Mouse (Mus musculus) lung, adult 2 months (tissue): Measurements from ENCODE around the gene Aif1. TPM values are rescaled to one million over a fixed set of nuclear protein-coding genes. Genes with fewer than 3 reads are reported as not detected.

Source experiments
- DNase-seq: peaks from one replicate; pipeline ENCODE4 v3.0.0; 2022
- H3K4me1 ChIP-seq: fragments of 200-500 bp; 2 replicates; pipeline ENCODE4 v1.6.1; 2011; ENCODE audit warnings: low read length; ENCODE audit not compliant: control insufficient read depth, insufficient read depth
- H3K4me3 ChIP-seq: fragments of 200-500 bp; replicated peaks from 2 replicates; pipeline ENCODE3; 2011; ENCODE audit warnings: low read depth, mild to moderate bottlenecking, control low read depth, low read length; ENCODE audit errors: extremely low read depth
- CTCF ChIP-seq: fragments of 200-500 bp; IDR thresholded peaks from 2 replicates; pipeline ENCODE4 v1.5.1; 2011; ENCODE audit warnings: mild to moderate bottlenecking, low read length, control low read depth; ENCODE audit not compliant: insufficient read depth
- POLR2A ChIP-seq: fragments of 200-500 bp; IDR thresholded peaks from 2 replicates; pipeline ENCODE4 v1.6.1; 2011; ENCODE audit warnings: low read depth, mild to moderate bottlenecking, control low read depth, low read length, borderline replicate concordance; ENCODE audit errors: extremely low read depth
- WGBS: fragments of 180-500 bp; shearing (Covaris S2); methylation state at CpG from one replicate; pipeline ENCODE4 v1.1.7; 2018; 5-methylcytosine and 5-hydroxymethylcytosine counted together
- polyA plus RNA-seq: library from polyadenylated mRNA; depleted of rRNA; stranded (reverse); fragments of >200 nt; gene quantifications from 2 replicates; pipeline ENCODE4 v1.2.3, GENCODE M21; 2012

The Aif1 gene
- polyA plus RNA-seq, 1 experiment: 1.4 TPM

GRCm38 (mm10) chr17:35209785-35210535 is 34.1 kb upstream of the Aif1 start:
- DNase-seq: no peak
- Histone ChIP-seq H3K4me3 (no peak overlapping the region), H3K4me1 (0 out of 2 replicates have a peak, but pooled peaks cover 7% of the 10 kb centered on the region)
- TF ChIP-seq POLR2A (no peak), CTCF (no peak)
- 56% methylated on average over 12 of the region's 12 CpGs for WGBS

GRCm38 (mm10) chr17:35205380-35205769 is 29.5 kb upstream of the Aif1 start:
- TF ChIP-seq CTCF (no peak), POLR2A (no peak)
- DNase-seq: no peak
- Histone ChIP-seq H3K4me1 (0 out of 2 replicates have a peak, but pooled peaks cover 3% of the 10 kb centered on the region), H3K4me3 (no peak overlapping the region)
- WGBS: 67% methylated on average over 10 of the region's 10 CpGs

DNA sequence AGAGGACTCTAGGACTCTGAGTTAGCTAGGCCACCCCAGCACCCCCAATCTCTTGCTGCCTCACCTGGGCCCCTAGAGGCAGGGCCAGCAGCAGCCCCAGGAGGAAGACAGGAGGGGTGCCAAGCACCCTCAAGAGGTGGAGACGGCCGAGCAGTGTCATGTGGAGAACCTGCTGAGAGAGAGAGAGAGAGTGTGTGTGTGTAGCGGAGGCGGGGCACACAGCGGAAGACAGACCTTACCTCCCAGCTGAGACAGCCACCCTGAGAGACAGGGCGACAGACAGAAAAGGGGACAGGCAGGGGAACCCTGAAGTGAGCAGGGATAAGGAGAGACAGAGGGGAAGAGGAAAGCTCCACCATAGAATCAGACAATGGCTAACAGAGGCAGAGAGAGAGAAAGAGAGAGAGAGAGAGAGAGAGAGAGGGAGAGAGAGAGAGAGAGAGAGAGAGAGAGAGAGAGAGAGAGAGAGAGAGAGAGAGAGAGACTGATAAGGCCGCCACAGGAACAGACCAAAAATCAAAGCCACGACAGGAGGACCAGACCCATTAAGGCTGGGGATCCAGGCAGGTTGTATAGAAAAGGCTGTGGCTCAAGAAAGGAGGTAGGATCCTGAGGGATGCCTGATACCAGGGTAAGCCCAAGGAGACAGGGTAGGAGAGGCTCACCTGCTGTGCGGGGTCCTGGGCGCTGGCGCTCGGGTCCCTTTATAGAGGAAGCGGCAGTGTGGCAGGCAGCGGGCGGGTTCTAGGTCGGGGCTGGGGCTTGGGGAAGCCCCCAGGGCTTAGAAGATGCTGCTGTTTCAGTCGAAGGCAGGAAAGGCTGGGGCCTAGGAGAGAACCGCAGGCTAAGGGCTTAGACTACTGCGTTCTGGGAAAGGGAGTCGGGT is 28.9 kb upstream of the Aif1 start, which contains the start of gene Lta:
Gene Lta (minus strand): TSS at position 858 of the 886 bp plus-strand sequence.
- no peak for TF ChIP-seq CTCF
- no peak for DNase-seq
- H3K4me1 ChIP-seq: 0 out of 2 replicates have a peak, but pooled peaks cover 3% of the 10 kb centered on the region
- peak within 1 kb of the TSS; percentile 20 for H3K4me3 ChIP-seq
- WGBS: 57% methylated on average over 20 of the region's 20 CpGs

GRCm38 (mm10) chr17:35202442-35202841 is 26.6 kb upstream of the Aif1 start:
- no peak for TF ChIP-seq CTCF
- TF ChIP-seq POLR2A: no peak
- H3K4me1 ChIP-seq: no peaks in the 10 kb centered on the region
- H3K4me3 ChIP-seq: no peak overlapping the region
- no peak for DNase-seq
- 76% methylated on average over 4 of the region's 4 CpGs for WGBS

- H3K4me3 ChIP-seq: peak within 1 kb of the TSS; percentile 22
- DNase-seq: no peak
- TF ChIP-seq POLR2A (peak; percentile 59; the same call in 1 of the 2 replicates), CTCF (no peak)
Measured at GRCm38 (mm10) chr17:35201787-35202186, 25.9 kb upstream of the Aif1 start, which contains the start of gene Tnf. Tnf (minus strand) TSS chr17:35202007.

GRCm38 (mm10) chr17:35201128-35201527 is 25.3 kb upstream of the Aif1 start:
- TF ChIP-seq CTCF (no peak), POLR2A (no peak)
- no peak for DNase-seq
- 49% methylated on average over 11 of the region's 11 CpGs for WGBS
- H3K4me3 ChIP-seq: peak overlapping the region; percentile 6
- H3K4me1 ChIP-seq: no peaks in the 10 kb centered on the region

More at GRCm38 (mm10) chr17:35201787-35202186, 25.9 kb upstream of the Aif1 start, which contains the start of gene Tnf:
- WGBS: 29% methylated on average over 13 of the region's 13 CpGs
- H3K4me1 ChIP-seq: no peaks in the 10 kb centered on the region

DNA sequence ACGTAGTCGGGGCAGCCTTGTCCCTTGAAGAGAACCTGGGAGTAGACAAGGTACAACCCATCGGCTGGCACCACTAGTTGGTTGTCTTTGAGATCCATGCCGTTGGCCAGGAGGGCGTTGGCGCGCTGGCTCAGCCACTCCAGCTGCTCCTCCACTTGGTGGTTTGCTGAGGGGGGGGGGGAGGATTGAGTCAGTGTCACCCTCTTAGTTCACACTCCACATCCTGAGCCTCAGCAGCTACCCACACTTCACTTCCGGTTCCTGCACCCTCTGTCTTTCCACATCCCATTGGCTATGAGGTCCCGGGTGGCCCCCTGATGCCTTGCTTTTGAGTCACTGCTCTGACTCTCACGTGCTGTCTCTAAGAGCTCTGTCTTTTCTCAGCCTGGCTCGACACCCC is 24.5 kb upstream of the Aif1 start:
- WGBS: 60% methylated on average over 11 of the region's 11 CpGs
- TF ChIP-seq CTCF (no peak), POLR2A (no peak)
- H3K4me3 ChIP-seq: no peak overlapping the region
- DNase-seq: no peak
- peaks cover 5% of the 10 kb centered on the region; the same call in 1 of the 2 replicates for H3K4me1 ChIP-seq

- no peak for DNase-seq
- WGBS: 53% methylated on average over 8 of the region's 8 CpGs
- peaks cover 6% of the 10 kb centered on the region for H3K4me1 ChIP-seq
- TF ChIP-seq CTCF (no peak), POLR2A (no peak)
- no peak overlapping the region for H3K4me3 ChIP-seq
Measured at GRCm38 (mm10) chr17:35198946-35199345, 23.1 kb upstream of the Aif1 start.

DNA sequence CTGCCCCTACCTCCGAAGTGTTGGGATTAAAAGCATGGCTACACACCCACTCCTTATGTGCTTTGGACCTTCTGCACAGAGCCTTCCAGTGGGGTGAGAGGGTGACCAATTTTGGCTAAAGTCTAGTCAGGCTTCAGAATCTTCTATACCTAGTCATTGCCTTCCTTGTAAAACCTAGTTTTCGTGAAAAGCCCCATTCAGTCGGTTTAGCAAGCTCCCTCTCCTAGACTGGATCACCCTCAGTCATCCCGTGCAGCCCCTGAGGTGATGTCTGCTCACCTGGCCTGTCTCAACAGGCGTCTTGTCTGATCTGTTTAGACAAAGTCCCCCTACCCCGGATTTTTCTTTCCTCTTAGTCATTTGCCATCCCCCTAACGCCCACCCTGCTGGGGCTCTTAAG is 22.2 kb upstream of the Aif1 start:
- DNase-seq: no peak
- 65% methylated on average over 7 of the region's 7 CpGs for WGBS
- TF ChIP-seq POLR2A: no peak
- TF ChIP-seq CTCF: no peak
- H3K4me1 ChIP-seq: peaks cover 6% of the 10 kb centered on the region
- H3K4me3 ChIP-seq: no peak overlapping the region
